Comparison of ENCODE assay signal across 9 mouse cellular contexts in the genomic region with DNA sequence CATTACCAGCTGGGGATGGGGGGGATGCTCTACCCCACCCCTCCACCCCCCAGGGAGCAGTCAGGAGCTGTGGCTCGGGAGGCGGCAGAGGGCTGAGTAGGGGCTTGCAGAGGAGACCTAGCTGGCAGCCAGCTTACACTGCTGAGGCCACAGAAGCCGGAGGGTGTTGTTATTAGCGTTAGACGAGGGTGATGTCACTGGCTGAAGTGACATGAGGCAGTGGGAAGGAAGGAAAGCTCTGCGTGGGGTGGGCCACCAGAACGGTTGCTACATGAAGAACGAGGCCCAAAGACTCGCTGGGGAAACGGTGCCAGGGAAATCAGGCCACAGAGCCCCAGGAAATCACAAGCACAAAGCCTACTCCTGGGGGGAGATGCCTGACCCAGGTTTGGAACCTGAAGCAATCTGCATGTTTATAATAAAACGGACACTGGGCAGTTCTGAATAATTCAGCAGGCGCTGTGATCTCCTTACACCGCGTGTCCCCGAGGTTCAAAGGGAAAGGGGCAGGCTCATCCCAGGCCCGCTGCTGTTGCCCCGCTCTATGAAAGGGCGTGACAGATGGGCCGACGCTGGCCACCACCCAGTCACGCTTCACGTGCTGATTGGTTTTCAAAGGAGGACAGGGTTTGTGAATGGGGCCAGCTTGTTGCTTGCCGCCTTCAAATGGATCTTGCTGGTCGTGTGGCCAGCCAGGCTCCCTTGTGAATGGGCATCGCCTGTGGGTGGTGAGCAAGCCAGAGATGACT. TPM values are rescaled to one million over a fixed set of nuclear protein-coding genes. Genes with fewer than 3 reads are reported as not detected.
DNase-seq lines count a peak whose midpoint lies in the region; ATAC-seq and TF ChIP-seq lines count a peak whose summit lies in the region.
"Had no signal": no experiment of that assay in that cellular context is flagged by ENCODE, and none has a peak within 500 bp of the region (broad histone marks: within the 10 kb centered on the region; RNA-seq: fewer than 3 reads in every experiment).

No protein-coding gene starts in this region.

- TF ChIP-seq EP300 in ES-Bruce4 (IDR thresholded peaks at IDR 0.05; ENCODE audit: insufficient read depth, low read depth, low read length): no peak

- no peaks in the 10 kb centered on the region for H3K27me3 ChIP-seq in ES-Bruce4 (ENCODE audit: control insufficient read depth, insufficient read depth, low read length, poor library complexity, severe bottlenecking)
- H3K27me3 ChIP-seq in forebrain, embryonic 15.5 days: no peaks in the 10 kb centered on the region
- peaks cover 52% of the 10 kb centered on the region for H3K27me3 ChIP-seq in hindbrain, embryonic 11.5 days (ENCODE audit: control insufficient read depth, insufficient read depth, low read length)
- no peaks in the 10 kb centered on the region for H3K27me3 ChIP-seq in lung, embryonic 14.5 days (ENCODE audit: insufficient read depth, low read length)

- TF ChIP-seq CTCF in ES-Bruce4 (IDR thresholded peaks at IDR 0.05; ENCODE audit: low read depth, low read length): no peak
- no peak for TF ChIP-seq CTCF in lung, embryonic 14.5 days (IDR thresholded peaks at IDR 0.05; ENCODE audit: low read depth)

- peak; percentile 86 for ATAC-seq in forebrain, embryonic 15.5 days (replicated peaks)
- ATAC-seq in hindbrain, embryonic 11.5 days (ENCODE audit: low FRiP score): peak; percentile 96
- ATAC-seq in lung, embryonic 14.5 days (ENCODE audit: insufficient read depth): peak; percentile 68
- no peak for ATAC-seq in monocyte, adult 5-6 weeks (replicated peaks; ENCODE audit: insufficient number of reproducible peaks, low FRiP score, low TSS enrichment, poor library complexity, severe bottlenecking)

- peak overlapping the region; percentile 42 for H3K4me2 ChIP-seq in forebrain, embryonic 15.5 days (replicated peaks)
- H3K4me2 ChIP-seq in hindbrain, embryonic 11.5 days (replicated peaks; ENCODE audit: low read depth, low read length): peak overlapping the region; percentile 38
- H3K4me2 ChIP-seq in lung, embryonic 14.5 days: peak overlapping the region; percentile 47

- peaks cover 5% of the 10 kb centered on the region for H3K4me1 ChIP-seq in ES-Bruce4 (ENCODE audit: control insufficient read depth, insufficient read depth, low read length)
- peaks cover 35% of the 10 kb centered on the region for H3K4me1 ChIP-seq in forebrain, embryonic 15.5 days
- peaks cover 2% of the 10 kb centered on the region for H3K4me1 ChIP-seq in hindbrain, embryonic 11.5 days (replicated peaks; ENCODE audit: control insufficient read depth, insufficient read depth, low read length)
- peaks cover 17% of the 10 kb centered on the region for H3K4me1 ChIP-seq in lung, embryonic 14.5 days (ENCODE audit: insufficient read depth)

- no peaks in the 10 kb centered on the region for H3K9me3 ChIP-seq in ES-Bruce4 (replicated peaks; ENCODE audit: control insufficient read depth, insufficient read depth, low read length, poor library complexity, severe bottlenecking)
- no peaks in the 10 kb centered on the region for H3K9me3 ChIP-seq in forebrain, embryonic 15.5 days
- H3K9me3 ChIP-seq in hindbrain, embryonic 11.5 days (ENCODE audit: control insufficient read depth, low read length): no peaks in the 10 kb centered on the region
- no peaks in the 10 kb centered on the region for H3K9me3 ChIP-seq in lung, embryonic 14.5 days (ENCODE audit: low read depth, low read length)
- H3K9me3 ChIP-seq: G1E had no signal

- H3K27ac ChIP-seq in ES-Bruce4 (ENCODE audit: insufficient read depth, low read length): no peak overlapping the region
- peak overlapping the region; percentile 87 for H3K27ac ChIP-seq in forebrain, embryonic 15.5 days (replicated peaks)
- H3K27ac ChIP-seq in hindbrain, embryonic 11.5 days (ENCODE audit: low read depth, low read length): peak overlapping the region; percentile 65
- H3K27ac ChIP-seq in lung, embryonic 14.5 days (ENCODE audit: low read depth): peak overlapping the region; percentile 93

- peak; percentile 86 to 87 for DNase-seq in cerebellum, adult 18-20 months
- peak; percentile 85 for DNase-seq in hindbrain, embryonic 11.5 days (ENCODE audit: low spot score)
- peak; percentile 78 for DNase-seq in layer of hippocampus, postnatal 14 days (ENCODE audit: low spot score in 2 of 2)
- peak; percentile 78 for DNase-seq in lung, embryonic 14.5 days
- DNase-seq in ovary, postnatal 14 days (ENCODE audit: low spot score): peak; percentile 41

- H3K9ac ChIP-seq in ES-Bruce4 (ENCODE audit: low read depth, poor library complexity, severe bottlenecking): peak overlapping the region; percentile 15
- peak overlapping the region; percentile 35 for H3K9ac ChIP-seq in forebrain, embryonic 15.5 days (replicated peaks)
- H3K9ac ChIP-seq in hindbrain, embryonic 11.5 days (ENCODE audit: low read depth, low read length): peak overlapping the region; percentile 40
- peak overlapping the region; percentile 32 for H3K9ac ChIP-seq in lung, embryonic 14.5 days

- WGBS in forebrain, embryonic 15.5 days: under 1% methylated on average over 25 of the region's 25 CpGs
- 2% methylated on average over 25 of the region's 25 CpGs for WGBS in hindbrain, embryonic 11.5 days
- 5% methylated on average over 25 of the region's 25 CpGs for WGBS in lung, embryonic 14.5 days

- no peaks in the 10 kb centered on the region for H3K36me3 ChIP-seq in ES-Bruce4 (ENCODE audit: control insufficient read depth, insufficient read depth, low read length, poor library complexity, severe bottlenecking)
- H3K36me3 ChIP-seq in forebrain, embryonic 15.5 days: no peaks in the 10 kb centered on the region
- H3K36me3 ChIP-seq in hindbrain, embryonic 11.5 days (ENCODE audit: control insufficient read depth, insufficient read depth, low read length): no peaks in the 10 kb centered on the region
- H3K36me3 ChIP-seq in lung, embryonic 14.5 days (ENCODE audit: insufficient read depth): no peaks in the 10 kb centered on the region
- H3K36me3 ChIP-seq: G1E had no signal

- peak; percentile 9 for TF ChIP-seq POLR2A in ES-Bruce4 (IDR thresholded peaks at IDR 0.05; ENCODE audit: insufficient read depth, low read length)

- H3K4me3 ChIP-seq in ES-Bruce4 (ENCODE audit: low read depth, low read length): peak overlapping the region; percentile 7
- peak overlapping the region; percentile 4 for H3K4me3 ChIP-seq in forebrain, embryonic 15.5 days
- peak overlapping the region; percentile 7; the same call in 1 of the 2 replicates for H3K4me3 ChIP-seq in hindbrain, embryonic 11.5 days (ENCODE audit: low read depth, low read length)
- peak overlapping the region; percentile 8; the same call in 1 of the 2 replicates for H3K4me3 ChIP-seq in lung, embryonic 14.5 days (ENCODE audit: low read depth, low read length)

RNA-seq across cellular contexts. Expression of a gene that starts 21.0 kb away (rescaled TPM):
- polyA plus RNA-seq in ES-Bruce4 (2011; ENCODE audit: insufficient read depth, insufficient read length, low read depth, missing spikeins): 60.9 and 62.0 TPM in 2 replicates
- 26.0 and 26.9 TPM in 2 replicates for polyA plus RNA-seq in forebrain, embryonic 15.5 days (2015; fragmentation: Nextera tagmentation; extraction: Ambion mirVana)
- 38.7 and 40.3 TPM in 2 replicates for polyA plus RNA-seq in hindbrain, embryonic 11.5 days (2014; fragmentation: Nextera tagmentation; extraction: Ambion mirVana)
- 10 to 100 TPM; 90.7 to 93.6 TPM for total RNA-seq in layer of hippocampus, postnatal 14 days (2021)
- polyA plus RNA-seq in lung, embryonic 14.5 days (2014; fragmentation: Nextera tagmentation; extraction: Ambion mirVana): 112 and 113 TPM in 2 replicates
- total RNA-seq in monocyte, adult 5-6 weeks (2017): 36.2 to 38.6 TPM (median 37.6 TPM) in 3 replicates

RNA-seq across cellular contexts. Expression of a gene that starts 43.0 kb away (rescaled TPM):
- 0.19 and 0.78 TPM in 2 replicates for polyA plus RNA-seq in ES-Bruce4 (2011; ENCODE audit: insufficient read depth, insufficient read length, low read depth, missing spikeins)
- polyA plus RNA-seq in forebrain, embryonic 15.5 days (2015; fragmentation: Nextera tagmentation; extraction: Ambion mirVana): 0.26 and 0.45 TPM in 2 replicates
- polyA plus RNA-seq in hindbrain, embryonic 11.5 days (2014; fragmentation: Nextera tagmentation; extraction: Ambion mirVana): 0.29 and 1.7 TPM in 2 replicates
- under 1 TPM; 0.48 to 0.62 TPM for total RNA-seq in layer of hippocampus, postnatal 14 days (2021)
- 0.13 and 0.30 TPM in 2 replicates for polyA plus RNA-seq in lung, embryonic 14.5 days (2014; fragmentation: Nextera tagmentation; extraction: Ambion mirVana)
- 1.1 to 13.0 TPM (median 4.4 TPM) in 3 replicates for total RNA-seq in monocyte, adult 5-6 weeks (2017)
- polyA plus RNA-seq: G1E had no signal

RNA-seq across cellular contexts. Expression of a gene that starts 56.4 kb away (rescaled TPM):
- polyA plus RNA-seq in ES-Bruce4 (2011; ENCODE audit: insufficient read depth, insufficient read length, low read depth, missing spikeins): 10.2 and 14.3 TPM in 2 replicates
- 9.2 and 11.9 TPM in 2 replicates for polyA plus RNA-seq in forebrain, embryonic 15.5 days (2015; fragmentation: Nextera tagmentation; extraction: Ambion mirVana)
- polyA plus RNA-seq in hindbrain, embryonic 11.5 days (2014; fragmentation: Nextera tagmentation; extraction: Ambion mirVana): 14.3 TPM in 2 replicates
- 1 to 10 TPM; 8.9 to 9.2 TPM for total RNA-seq in layer of hippocampus, postnatal 14 days (2021)
- polyA plus RNA-seq in lung, embryonic 14.5 days (2014; fragmentation: Nextera tagmentation; extraction: Ambion mirVana): 25.0 and 25.7 TPM in 2 replicates
- 2.2 to 7.6 TPM (median 5.6 TPM) in 3 replicates for total RNA-seq in monocyte, adult 5-6 weeks (2017)
